Mouse (Mus musculus) ES-Bruce4 (cell line): ENCODE data around the gene Haghl.

Experiments used
- CTCF ChIP-seq: IDR thresholded peaks from one replicate; pipeline ENCODE4 v1.8.1; 2011; ENCODE audit warnings: low read depth, low read length
- EP300 ChIP-seq: IDR thresholded peaks from 2 replicates; pipeline ENCODE4 v1.6.1; 2011; ENCODE audit warnings: low read depth, low read length; ENCODE audit not compliant: insufficient read depth
- POLR2A ChIP-seq: IDR thresholded peaks from one replicate; pipeline ENCODE4 v1.8.1; 2011; ENCODE audit warnings: low read length; ENCODE audit not compliant: insufficient read depth

DNA sequence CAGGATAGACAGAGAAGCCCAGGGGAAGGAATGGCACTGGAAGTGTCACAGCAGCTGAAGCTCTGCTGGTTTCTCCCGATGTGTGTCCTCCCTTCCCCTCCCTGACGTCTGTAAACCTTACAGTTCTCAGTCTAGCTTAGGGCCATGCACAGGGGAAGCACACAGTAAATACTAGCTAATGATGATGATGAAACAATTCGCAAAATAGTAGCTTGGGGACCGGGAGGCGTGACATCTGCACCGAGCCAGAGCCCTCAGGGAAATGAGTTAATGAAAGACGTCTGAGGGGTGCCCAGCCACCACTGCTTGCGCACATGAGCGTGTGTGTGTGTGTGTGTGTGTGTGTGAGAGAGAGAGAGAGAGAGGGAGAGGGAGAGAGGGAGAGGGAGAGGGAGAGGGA lies 16.1 kb downstream of the Haghl start:
- TF ChIP-seq CTCF, result no peak
- no peak for TF ChIP-seq POLR2A
- no peak for TF ChIP-seq EP300
